Mouse (Mus musculus) cortical plate, adult 2 months (tissue): ENCODE measurements around the gene Cfap77. TPM values are rescaled to one million over a fixed set of nuclear protein-coding genes. Genes with fewer than 3 reads are reported as not detected.

Experiments used
- H3K27ac ChIP-seq: fragments of 200-500 bp; 2 replicates; pipeline ENCODE4 v1.5.1; 2012; ENCODE audit warnings: low read length, control low read depth, inconsistent platforms; ENCODE audit not compliant: insufficient read depth
- H3K4me1 ChIP-seq: fragments of 200-500 bp; 2 replicates; pipeline ENCODE4 v1.6.1; 2011; ENCODE audit warnings: low read length; ENCODE audit not compliant: control insufficient read depth, insufficient read depth
- H3K4me3 ChIP-seq: fragments of 200-500 bp; 2 replicates; pipeline ENCODE4 v1.5.1; 2011; ENCODE audit warnings: mild to moderate bottlenecking, low read length, control low read depth; ENCODE audit not compliant: insufficient read depth
- CTCF ChIP-seq: fragments of 200-500 bp; IDR thresholded peaks from 2 replicates; pipeline ENCODE4 v1.5.1; 2011; ENCODE audit warnings: mild to moderate bottlenecking, control low read depth, low read length; ENCODE audit not compliant: insufficient read depth; ENCODE audit errors: extremely low read depth
- POLR2A ChIP-seq: fragments of 200-500 bp; IDR thresholded peaks from 2 replicates; pipeline ENCODE4 v1.6.1; 2011; ENCODE audit warnings: mild to moderate bottlenecking, low read length, control low read depth; ENCODE audit not compliant: insufficient read depth; ENCODE audit errors: extremely low read depth
- polyA plus RNA-seq: library from polyadenylated mRNA; depleted of rRNA; stranded (reverse); fragments of >200 nt; gene quantifications from 2 replicates; pipeline ENCODE4 v1.2.3, GENCODE M21; 2012

The Cfap77 gene
- polyA plus RNA-seq, 1 experiment: 0.15 TPM

GRCm38 (mm10) chr2:29081965-29082364, 27.1 kb upstream of the Cfap77 start:
- no peak overlapping the region for H3K27ac ChIP-seq

GRCm38 (mm10) chr2:29076226-29076625, 21.4 kb upstream of the Cfap77 start:
- Histone ChIP-seq H3K4me1 (no peaks in the 10 kb centered on the region), H3K27ac (no peak overlapping the region), H3K4me3 (no peak overlapping the region)
- TF ChIP-seq POLR2A (no peak), CTCF (no peak)

More at GRCm38 (mm10) chr2:29081965-29082364, 27.1 kb upstream of the Cfap77 start:
- Histone ChIP-seq H3K4me3 (no peak overlapping the region), H3K4me1 (no peaks in the 10 kb centered on the region)
- no peak for TF ChIP-seq POLR2A
- TF ChIP-seq CTCF: 0 out of 2 replicates have a peak, but pooled peaks have one; percentile 4

- Histone ChIP-seq H3K4me3 (no peak overlapping the region), H3K4me1 (no peaks in the 10 kb centered on the region), H3K27ac (no peak overlapping the region)
- no peak for TF ChIP-seq POLR2A
- TF ChIP-seq CTCF: no peak
Measured at GRCm38 (mm10) chr2:29075331-29076070, 20.6 kb upstream of the Cfap77 start.

GRCm38 (mm10) chr2:29074676-29075075, 19.8 kb upstream of the Cfap77 start:
- no peak overlapping the region for H3K27ac ChIP-seq
- H3K4me1 ChIP-seq: no peaks in the 10 kb centered on the region
- no peak overlapping the region for H3K4me3 ChIP-seq
- TF ChIP-seq POLR2A: no peak
- TF ChIP-seq CTCF: no peak

- Histone ChIP-seq H3K4me1 (0 out of 2 replicates have a peak, but pooled peaks cover 1% of the 10 kb centered on the region), H3K27ac (no peak overlapping the region)
Measured at GRCm38 (mm10) chr2:29066410-29066809, 11.5 kb upstream of the Cfap77 start.

GRCm38 (mm10) chr2:29065796-29066195, 10.9 kb upstream of the Cfap77 start:
- TF ChIP-seq CTCF (no peak), POLR2A (no peak)
- no peak overlapping the region for H3K4me3 ChIP-seq
- H3K4me1 ChIP-seq: peaks cover 3% of the 10 kb centered on the region; the same call in 1 of the 2 replicates
- no peak overlapping the region for H3K27ac ChIP-seq

More at GRCm38 (mm10) chr2:29066410-29066809, 11.5 kb upstream of the Cfap77 start:
- H3K4me3 ChIP-seq: no peak overlapping the region
- TF ChIP-seq POLR2A (no peak), CTCF (peak; percentile 57)

- Histone ChIP-seq H3K4me3 (peak within 1 kb of the TSS; percentile 72), H3K4me1 (peaks cover 2% of the 10 kb centered on the region; the same call in 1 of the 2 replicates), H3K27ac (no peak within 1 kb of the TSS)
- no peak for TF ChIP-seq CTCF
- TF ChIP-seq POLR2A: peak; percentile 75
Measured at GRCm38 (mm10) chr2:29060135-29060597, 5.3 kb upstream of the Cfap77 start, which contains the start of gene Ttf1. Ttf1 (plus strand) TSS chr2:29060262.

GRCm38 (mm10) chr2:29054545-29054935, 326 bp downstream of the Cfap77 start:
- Histone ChIP-seq H3K27ac (no peak overlapping the region), H3K4me3 (peak overlapping the region; percentile 33; the same call in 1 of the 2 replicates), H3K4me1 (no peaks in the 10 kb centered on the region)
- no peak for TF ChIP-seq POLR2A
- TF ChIP-seq CTCF: no peak

GRCm38 (mm10) chr2:29053802-29054544, 893 bp downstream of the Cfap77 start:
- Histone ChIP-seq H3K27ac (no peak overlapping the region), H3K4me3 (no peak overlapping the region)
- TF ChIP-seq CTCF (peak; percentile 49), POLR2A (no peak)

More at GRCm38 (mm10) chr2:29053802-29054544, 893 bp downstream of the Cfap77 start:
- no peaks in the 10 kb centered on the region for H3K4me1 ChIP-seq
